Comparison of ENCODE assay signal across 16 mouse cellular contexts in genomic region chr4:36331741-36332140, GRCm38 (mm10).
"Had no signal": no experiment of that assay in that cellular context is flagged by ENCODE, and none has a peak within 500 bp of the region (broad histone marks: within the 10 kb centered on the region; RNA-seq: fewer than 3 reads in every experiment).

No protein-coding gene starts in this region.

- DNase-seq: heart, postnatal 10 days; heart, postnatal 14 days; heart, postnatal 36 days; heart, postnatal 4 days; kidney, adult 11 months; kidney, adult 18-20 months; kidney, adult 2 months; kidney, adult 8-10 months; kidney, adult 9 months; kidney, postnatal 10 days; kidney, postnatal 14 days; kidney, postnatal 25 days; kidney, postnatal 36 days; kidney, postnatal 4 days; layer of hippocampus, adult 9-11 months; layer of hippocampus, postnatal 36 days had no signal
